Mouse (Mus musculus): ENCODE measurements at regions not wholly inside any gene's neighbourhood (a gene's known extent, or its start where the extent isn't known, plus 50 kb on each side); places are given as distances from the start of the nearest gene placed in this dataset.

- no peaks in the 10 kb centered on the region for H3K9me3 ChIP-seq (ENCODE audit: control insufficient read depth, low read length)
- no peaks in the 10 kb centered on the region for H3K27me3 ChIP-seq (replicated peaks; ENCODE audit: control insufficient read depth, insufficient read depth, low read length)
- H3K4me1 ChIP-seq (ENCODE audit: control insufficient read depth, insufficient read depth, low read depth, low read length): no peaks in the 10 kb centered on the region
- H3K27ac ChIP-seq (ENCODE audit: low read depth, low read length): no peak overlapping the region
- ATAC-seq: no peak
- H3K9ac ChIP-seq (ENCODE audit: low read depth, low read length): no peak overlapping the region
- H3K4me2 ChIP-seq (ENCODE audit: low read length): no peak overlapping the region
- no peaks in the 10 kb centered on the region for H3K36me3 ChIP-seq (ENCODE audit: control insufficient read depth, insufficient read depth, low read length)
- no peak overlapping the region for H3K4me3 ChIP-seq (ENCODE audit: low read length)
- 81% methylated on average over 6 of the region's 6 CpGs for WGBS
Observed at GRCm38 (mm10) chr13:52398344-52398743, 132.7 kb downstream of the Diras2 start.

DNA sequence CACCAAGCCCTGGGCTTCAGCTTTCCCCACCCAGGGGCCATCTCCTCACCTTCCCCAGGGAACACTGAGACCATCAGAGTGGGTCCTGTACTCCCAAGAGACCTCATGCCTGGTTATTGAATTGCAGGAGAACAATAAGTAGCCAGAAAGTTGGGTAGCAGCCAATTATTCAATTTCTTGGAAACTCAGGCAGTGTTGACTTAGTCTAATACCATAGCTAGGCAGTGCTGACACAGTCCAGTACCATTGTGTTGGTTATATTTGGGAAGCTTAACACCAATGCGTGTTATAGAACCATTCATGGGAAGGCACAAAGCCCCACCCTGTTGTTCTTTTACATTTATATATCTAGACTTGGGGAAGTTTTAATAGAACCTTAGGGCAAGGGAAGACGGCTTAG, 131.9 kb downstream of the Diras2 start:
- WGBS: 90% methylated on average over 2 of the region's 2 CpGs
- Histone ChIP-seq H3K4me3 (ENCODE audit: low read length) (no peak overlapping the region), H3K9me3 (ENCODE audit: control insufficient read depth, low read length) (no peaks in the 10 kb centered on the region), H3K36me3 (ENCODE audit: control insufficient read depth, insufficient read depth, low read length) (no peaks in the 10 kb centered on the region), H3K9ac (ENCODE audit: low read depth, low read length) (no peak overlapping the region), H3K4me1 (ENCODE audit: control insufficient read depth, insufficient read depth, low read depth, low read length) (no peaks in the 10 kb centered on the region), H3K4me2 (ENCODE audit: low read length) (no peak overlapping the region), H3K27ac (ENCODE audit: low read depth, low read length) (no peak overlapping the region), H3K27me3 (replicated peaks; ENCODE audit: control insufficient read depth, insufficient read depth, low read length) (no peaks in the 10 kb centered on the region)
- ATAC-seq: no peak

GRCm38 (mm10) chr13:52403805-52404204, 127.3 kb downstream of the Diras2 start:
- H3K9me3 ChIP-seq (ENCODE audit: control insufficient read depth, low read length): no peaks in the 10 kb centered on the region
- WGBS: 77% methylated on average over 3 of the region's 3 CpGs

GRCm38 (mm10) chr13:52416301-52416700, 114.8 kb downstream of the Diras2 start:
- no peak for ATAC-seq
- Histone ChIP-seq H3K4me3 (ENCODE audit: low read length) (no peak overlapping the region), H3K9ac (ENCODE audit: low read depth, low read length) (no peak overlapping the region), H3K9me3 (ENCODE audit: control insufficient read depth, low read length) (peaks cover 5% of the 10 kb centered on the region), H3K4me2 (ENCODE audit: low read length) (no peak overlapping the region), H3K36me3 (ENCODE audit: control insufficient read depth, insufficient read depth, low read length) (no peaks in the 10 kb centered on the region), H3K27ac (ENCODE audit: low read depth, low read length) (no peak overlapping the region), H3K27me3 (replicated peaks; ENCODE audit: control insufficient read depth, insufficient read depth, low read length) (no peaks in the 10 kb centered on the region), H3K4me1 (ENCODE audit: control insufficient read depth, insufficient read depth, low read depth, low read length) (no peaks in the 10 kb centered on the region)
- WGBS: 40% methylated on average over 1 of the region's 1 CpGs

More at GRCm38 (mm10) chr13:52403805-52404204, 127.3 kb downstream of the Diras2 start:
- Histone ChIP-seq H3K27ac (ENCODE audit: low read depth, low read length) (no peak overlapping the region), H3K27me3 (replicated peaks; ENCODE audit: control insufficient read depth, insufficient read depth, low read length) (no peaks in the 10 kb centered on the region), H3K36me3 (ENCODE audit: control insufficient read depth, insufficient read depth, low read length) (no peaks in the 10 kb centered on the region), H3K4me3 (ENCODE audit: low read length) (no peak overlapping the region), H3K4me1 (ENCODE audit: control insufficient read depth, insufficient read depth, low read depth, low read length) (no peaks in the 10 kb centered on the region), H3K4me2 (ENCODE audit: low read length) (no peak overlapping the region), H3K9ac (ENCODE audit: low read depth, low read length) (no peak overlapping the region)
- ATAC-seq: no peak

- H3K27me3 ChIP-seq (replicated peaks; ENCODE audit: control insufficient read depth, insufficient read depth, low read length): no peaks in the 10 kb centered on the region
- ATAC-seq: 0 out of 2 replicates have a peak, but pooled peaks have one; percentile 42
Observed at GRCm38 (mm10) chr13:52422456-52422855, 108.6 kb downstream of the Diras2 start.

GRCm38 (mm10) chr13:52428527-52428926, 102.6 kb downstream of the Diras2 start:
- Histone ChIP-seq H3K9ac (ENCODE audit: low read depth, low read length) (no peak overlapping the region), H3K27ac (ENCODE audit: low read depth, low read length) (no peak overlapping the region), H3K36me3 (ENCODE audit: control insufficient read depth, insufficient read depth, low read length) (no peaks in the 10 kb centered on the region), H3K9me3 (ENCODE audit: control insufficient read depth, low read length) (no peaks in the 10 kb centered on the region), H3K4me1 (ENCODE audit: control insufficient read depth, insufficient read depth, low read depth, low read length) (no peaks in the 10 kb centered on the region), H3K4me3 (ENCODE audit: low read length) (no peak overlapping the region), H3K27me3 (replicated peaks; ENCODE audit: control insufficient read depth, insufficient read depth, low read length) (no peaks in the 10 kb centered on the region), H3K4me2 (ENCODE audit: low read length) (no peak overlapping the region)
- 79% methylated on average over 5 of the region's 5 CpGs for WGBS
- ATAC-seq: no peak

More at GRCm38 (mm10) chr13:52422456-52422855, 108.6 kb downstream of the Diras2 start:
- no peak overlapping the region for H3K4me3 ChIP-seq (ENCODE audit: low read length)
- no peak overlapping the region for H3K27ac ChIP-seq (ENCODE audit: low read depth, low read length)
- no peak overlapping the region for H3K4me2 ChIP-seq (ENCODE audit: low read length)
- H3K9me3 ChIP-seq (ENCODE audit: control insufficient read depth, low read length): no peaks in the 10 kb centered on the region
- WGBS: 80% methylated on average over 3 of the region's 3 CpGs
- no peak overlapping the region for H3K9ac ChIP-seq (ENCODE audit: low read depth, low read length)
- H3K4me1 ChIP-seq (ENCODE audit: control insufficient read depth, insufficient read depth, low read depth, low read length): no peaks in the 10 kb centered on the region
- H3K36me3 ChIP-seq (ENCODE audit: control insufficient read depth, insufficient read depth, low read length): no peaks in the 10 kb centered on the region

GRCm38 (mm10) chr13:52436756-52437155, 94.3 kb downstream of the Diras2 start:
- ATAC-seq: no peak
- no peak overlapping the region for H3K4me2 ChIP-seq (ENCODE audit: low read length)
- no peaks in the 10 kb centered on the region for H3K4me1 ChIP-seq (ENCODE audit: control insufficient read depth, insufficient read depth, low read depth, low read length)
- no peaks in the 10 kb centered on the region for H3K27me3 ChIP-seq (replicated peaks; ENCODE audit: control insufficient read depth, insufficient read depth, low read length)
- H3K4me3 ChIP-seq (ENCODE audit: low read length): no peak overlapping the region
- H3K36me3 ChIP-seq (ENCODE audit: control insufficient read depth, insufficient read depth, low read length): no peaks in the 10 kb centered on the region
- H3K9me3 ChIP-seq (ENCODE audit: control insufficient read depth, low read length): no peaks in the 10 kb centered on the region
- WGBS: 83% methylated on average over 8 of the region's 8 CpGs
- H3K9ac ChIP-seq (ENCODE audit: low read depth, low read length): no peak overlapping the region
- no peak overlapping the region for H3K27ac ChIP-seq (ENCODE audit: low read depth, low read length)

GRCm38 (mm10) chr13:52445513-52445912, 85.6 kb downstream of the Diras2 start:
- H3K4me2 ChIP-seq (ENCODE audit: low read length): no peak overlapping the region
- H3K9me3 ChIP-seq (ENCODE audit: control insufficient read depth, low read length): no peaks in the 10 kb centered on the region
- H3K27me3 ChIP-seq (replicated peaks; ENCODE audit: control insufficient read depth, insufficient read depth, low read length): no peaks in the 10 kb centered on the region
- WGBS: 79% methylated on average over 10 of the region's 10 CpGs
- H3K36me3 ChIP-seq (ENCODE audit: control insufficient read depth, insufficient read depth, low read length): no peaks in the 10 kb centered on the region
- no peaks in the 10 kb centered on the region for H3K4me1 ChIP-seq (ENCODE audit: control insufficient read depth, insufficient read depth, low read depth, low read length)
- H3K4me3 ChIP-seq (ENCODE audit: low read length): no peak overlapping the region
- H3K9ac ChIP-seq (ENCODE audit: low read depth, low read length): no peak overlapping the region
- ATAC-seq: no peak
- no peak overlapping the region for H3K27ac ChIP-seq (ENCODE audit: low read depth, low read length)

DNA sequence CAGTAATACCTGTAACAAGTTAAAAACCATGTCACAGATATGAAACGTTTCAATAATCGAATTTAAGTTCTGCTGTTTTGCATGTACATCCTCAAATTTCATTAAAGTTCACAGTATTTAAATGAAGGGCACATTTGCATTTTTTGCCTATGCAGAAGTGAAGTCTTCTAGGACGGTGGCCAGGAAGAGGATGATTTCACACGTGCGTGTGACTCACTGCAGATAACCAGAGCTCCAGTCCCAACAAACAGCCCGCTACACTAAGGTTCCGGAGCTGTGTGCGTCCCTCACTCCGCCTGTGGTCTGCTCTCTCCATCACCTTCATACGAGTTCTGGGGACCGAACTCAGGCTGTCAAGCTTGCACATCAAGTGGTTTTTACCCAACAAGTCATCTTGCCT, 82.2 kb downstream of the Diras2 start:
- ATAC-seq: no peak
- H3K9ac ChIP-seq (ENCODE audit: low read depth, low read length): no peak overlapping the region
- H3K27ac ChIP-seq (ENCODE audit: low read depth, low read length): no peak overlapping the region
- no peaks in the 10 kb centered on the region for H3K27me3 ChIP-seq (replicated peaks; ENCODE audit: control insufficient read depth, insufficient read depth, low read length)
- no peak overlapping the region for H3K4me3 ChIP-seq (ENCODE audit: low read length)
- H3K4me1 ChIP-seq (ENCODE audit: control insufficient read depth, insufficient read depth, low read depth, low read length): peaks cover 3% of the 10 kb centered on the region; the same call in 1 of the 2 replicates
- H3K36me3 ChIP-seq (ENCODE audit: control insufficient read depth, insufficient read depth, low read length): no peaks in the 10 kb centered on the region
- 81% methylated on average over 11 of the region's 11 CpGs for WGBS
- H3K4me2 ChIP-seq (ENCODE audit: low read length): no peak overlapping the region
- no peaks in the 10 kb centered on the region for H3K9me3 ChIP-seq (ENCODE audit: control insufficient read depth, low read length)

GRCm38 (mm10) chr13:52451486-52451885, 79.6 kb downstream of the Diras2 start:
- no peaks in the 10 kb centered on the region for H3K27me3 ChIP-seq (replicated peaks; ENCODE audit: control insufficient read depth, insufficient read depth, low read length)
- ATAC-seq: no peak
- no peak overlapping the region for H3K4me2 ChIP-seq (ENCODE audit: low read length)
- no peak overlapping the region for H3K9ac ChIP-seq (ENCODE audit: low read depth, low read length)
- no peak overlapping the region for H3K27ac ChIP-seq (ENCODE audit: low read depth, low read length)
- H3K9me3 ChIP-seq (ENCODE audit: control insufficient read depth, low read length): no peaks in the 10 kb centered on the region
- H3K4me3 ChIP-seq (ENCODE audit: low read length): no peak overlapping the region
- H3K4me1 ChIP-seq (ENCODE audit: control insufficient read depth, insufficient read depth, low read depth, low read length): peaks cover 3% of the 10 kb centered on the region; the same call in 1 of the 2 replicates
- H3K36me3 ChIP-seq (ENCODE audit: control insufficient read depth, insufficient read depth, low read length): no peaks in the 10 kb centered on the region
- 42% methylated on average over 9 of the region's 9 CpGs for WGBS

Measured in hindbrain, embryonic 16.5 days (tissue).